Mouse (Mus musculus) bone marrow macrophage, adult 2 months (primary cell): ENCODE measurements around the gene Ccdc186. TPM values are rescaled to one million over a fixed set of nuclear protein-coding genes. Genes with fewer than 3 reads are reported as not detected.
A peak's percentile ranks its signal among the peaks of the same experiment; 100 is the strongest.

Experiments used
- H3K27ac ChIP-seq: 2 replicates; pipeline ENCODE4 v1.5.1; 2012; ENCODE audit warnings: low read depth, low read length; ENCODE audit not compliant: insufficient read depth
- H3K4me1 ChIP-seq: 2 replicates; pipeline ENCODE4 v1.6.1; 2012; ENCODE audit warnings: low read length; ENCODE audit not compliant: control insufficient read depth, insufficient read depth
- H3K4me3 ChIP-seq: 2 replicates; pipeline ENCODE4 v1.5.1; 2012; ENCODE audit warnings: mild to moderate bottlenecking, low read length, moderate library complexity; ENCODE audit not compliant: insufficient read depth
- CTCF ChIP-seq: IDR thresholded peaks from 2 replicates; pipeline ENCODE4 v1.5.1; 2012; ENCODE audit warnings: low read depth, mild to moderate bottlenecking, low read length, moderate library complexity
- POLR2A ChIP-seq: IDR thresholded peaks from 2 replicates; pipeline ENCODE4 v1.6.1; 2012; ENCODE audit warnings: mild to moderate bottlenecking, low read depth, low read length, borderline replicate concordance
- polyA plus RNA-seq: library from polyadenylated mRNA; stranded (reverse); fragments of >200 nt; gene quantifications from 2 replicates; pipeline ENCODE4 v1.2.4, GENCODE M21; 2012; ENCODE audit not compliant: missing spikeins, insufficient read depth, insufficient read length

Ccdc186 gene
- polyA plus RNA-seq, 1 experiment = 22.2 TPM

- TF ChIP-seq CTCF (no peak), POLR2A (no peak)
- H3K4me3 ChIP-seq = no peak within 1 kb of the TSS
- no peak within 1 kb of the TSS for H3K27ac ChIP-seq
- no peaks in the 10 kb centered on the region for H3K4me1 ChIP-seq
Measured at GRCm38 (mm10) chr19:56826047-56826631, 4.1 kb upstream of the Ccdc186 start, which contains the start of gene Tdrd1. TSS of gene Tdrd1 (plus strand) at chr19:56826209.

GRCm38 (mm10) chr19:56822448-56822836, 452 bp upstream of the Ccdc186 start:
- Histone ChIP-seq H3K4me1 (peaks cover 18% of the 10 kb centered on the region), H3K27ac (0 out of 2 replicates have a peak overlapping the region, but pooled peaks have one; percentile 19), H3K4me3 (peak overlapping the region; percentile 93)
- TF ChIP-seq POLR2A (no peak), CTCF (no peak)

- H3K4me1 ChIP-seq = peaks cover 26% of the 10 kb centered on the region
- peak overlapping the region; percentile 93 for H3K4me3 ChIP-seq
- no peak for TF ChIP-seq CTCF
- TF ChIP-seq POLR2A = no peak
- no peak overlapping the region for H3K27ac ChIP-seq
Measured at GRCm38 (mm10) chr19:56821040-56821797, 771 bp downstream of the Ccdc186 start.

- Histone ChIP-seq H3K4me3 (no peak overlapping the region), H3K4me1 (peaks cover 37% of the 10 kb centered on the region), H3K27ac (no peak overlapping the region)
- no peak for TF ChIP-seq POLR2A
- TF ChIP-seq CTCF = no peak
Measured at GRCm38 (mm10) chr19:56817851-56818526, 4.0 kb downstream of the Ccdc186 start.

GRCm38 (mm10) chr19:56813360-56813759, 8.6 kb downstream of the Ccdc186 start:
- H3K27ac ChIP-seq = no peak overlapping the region
- no peak overlapping the region for H3K4me3 ChIP-seq
- H3K4me1 ChIP-seq = peaks cover 27% of the 10 kb centered on the region
- TF ChIP-seq CTCF (no peak), POLR2A (no peak)

GRCm38 (mm10) chr19:56811590-56811989, 10.4 kb downstream of the Ccdc186 start:
- Histone ChIP-seq H3K27ac (no peak overlapping the region), H3K4me1 (peaks cover 14% of the 10 kb centered on the region), H3K4me3 (no peak overlapping the region)
- TF ChIP-seq POLR2A = no peak
- TF ChIP-seq CTCF = peak; percentile 17; the same call in 1 of the 2 replicates

- H3K4me3 ChIP-seq = no peak overlapping the region
- peaks cover 7% of the 10 kb centered on the region; the same call in 1 of the 2 replicates for H3K4me1 ChIP-seq
- TF ChIP-seq CTCF (no peak), POLR2A (no peak)
- H3K27ac ChIP-seq = no peak overlapping the region
Measured at GRCm38 (mm10) chr19:56810641-56811146, 11.3 kb downstream of the Ccdc186 start.

- no peak overlapping the region for H3K4me3 ChIP-seq
- peaks cover 4% of the 10 kb centered on the region; the same call in 1 of the 2 replicates for H3K4me1 ChIP-seq
- H3K27ac ChIP-seq = no peak overlapping the region
- TF ChIP-seq POLR2A (no peak), CTCF (peak; percentile 43; the same call in 1 of the 2 replicates)
Measured at GRCm38 (mm10) chr19:56808771-56809170, 13.2 kb downstream of the Ccdc186 start.

- no peak overlapping the region for H3K27ac ChIP-seq
- H3K4me1 ChIP-seq = peaks cover 13% of the 10 kb centered on the region
- no peak overlapping the region for H3K4me3 ChIP-seq
- no peak for TF ChIP-seq CTCF
- TF ChIP-seq POLR2A = no peak
Measured at GRCm38 (mm10) chr19:56807122-56807521, 14.9 kb downstream of the Ccdc186 start.
